Mouse (Mus musculus) bone marrow, adult 2 months (tissue): ENCODE measurements around the gene Cdk5rap2. TPM values are rescaled to one million over a fixed set of nuclear protein-coding genes. Genes with fewer than 3 reads are reported as not detected.

ENCODE experiments used
- H3K27ac ChIP-seq: fragments of 200-500 bp; 2 replicates; pipeline ENCODE4 v1.5.1; 2012; ENCODE audit warnings: low read depth, mild to moderate bottlenecking, control low read depth, inconsistent platforms, low read length; ENCODE audit not compliant: control insufficient read depth, poor library complexity, insufficient read depth
- H3K4me1 ChIP-seq: fragments of 200-500 bp; 2 replicates; pipeline ENCODE4 v1.6.1; 2011; ENCODE audit warnings: low read length; ENCODE audit not compliant: control insufficient read depth, insufficient read depth
- H3K4me3 ChIP-seq: fragments of 200-500 bp; replicated peaks from 2 replicates; pipeline ENCODE3; 2011; ENCODE audit warnings: mild to moderate bottlenecking, low read depth, low read length, control low read depth; ENCODE audit not compliant: control insufficient read depth
- CTCF ChIP-seq: fragments of 200-500 bp; IDR thresholded peaks from 2 replicates; pipeline ENCODE4 v1.5.1; 2011; ENCODE audit warnings: low read length, control low read depth; ENCODE audit not compliant: control insufficient read depth, insufficient read depth
- POLR2A ChIP-seq: fragments of 200-500 bp; IDR thresholded peaks from 2 replicates; pipeline ENCODE4 v1.6.1; 2011; ENCODE audit warnings: low read depth, mild to moderate bottlenecking, control low read depth, low read length, borderline replicate concordance; ENCODE audit not compliant: control insufficient read depth
- WGBS: fragments of 180-500 bp; shearing (Covaris S2); methylation state at CpG from one replicate; pipeline ENCODE4 v1.1.7; 2018; 5-methylcytosine and 5-hydroxymethylcytosine counted together
- polyA plus RNA-seq: library from polyadenylated mRNA; stranded (reverse); fragments of >200 nt; gene quantifications from 2 replicates; pipeline ENCODE4 v1.2.4, GENCODE M21; 2011; ENCODE audit warnings: low replicate concordance; ENCODE audit not compliant: missing spikeins, insufficient read depth, insufficient read length

Cdk5rap2 gene
- polyA plus RNA-seq, 1 experiment: 13.3 TPM

DNA sequence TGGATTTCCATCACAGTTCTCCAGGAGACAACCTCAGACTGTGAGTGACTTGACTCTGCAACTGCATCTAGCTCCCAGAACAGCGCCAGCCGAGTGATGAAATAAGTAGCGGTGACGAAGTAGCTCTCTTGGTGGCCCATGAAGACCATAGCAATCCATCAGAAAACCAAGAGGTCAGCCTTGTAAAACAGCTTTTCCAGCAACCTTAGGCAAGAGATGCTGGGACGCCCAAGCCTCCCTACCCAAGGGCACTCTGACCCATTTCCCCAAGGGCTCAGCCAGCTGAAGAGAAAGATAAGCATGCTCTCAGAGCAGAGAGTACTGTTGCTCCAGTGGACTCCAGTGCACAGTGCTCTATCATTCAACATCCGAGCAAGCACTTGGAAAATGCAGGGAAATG, 77.3 kb downstream of the Cdk5rap2 start:
- H3K4me3 ChIP-seq: no peak overlapping the region
- TF ChIP-seq CTCF: no peak
- no peak for TF ChIP-seq POLR2A
- H3K27ac ChIP-seq: no peak overlapping the region
- 89% methylated on average over 6 of the region's 6 CpGs for WGBS
- no peaks in the 10 kb centered on the region for H3K4me1 ChIP-seq

DNA sequence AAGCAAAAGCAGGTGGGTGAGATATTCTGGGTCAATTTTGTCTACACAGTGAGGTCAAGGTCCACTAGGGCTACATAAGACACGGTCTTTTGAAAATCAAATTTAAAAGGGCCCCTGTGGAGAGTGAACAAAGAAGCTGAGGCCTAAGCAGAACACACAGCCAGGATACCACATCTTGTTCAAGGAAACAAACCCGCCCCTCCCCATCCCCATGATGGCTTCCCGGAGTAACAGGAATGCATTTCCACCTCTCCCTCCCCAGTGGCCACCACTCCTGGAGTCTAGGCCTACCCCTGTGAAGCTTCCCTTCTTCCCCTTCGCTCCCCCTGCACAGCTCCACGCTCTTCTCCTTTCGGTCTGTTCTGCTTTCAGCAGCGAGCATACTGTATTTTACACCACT, 77.7 kb downstream of the Cdk5rap2 start:
- Histone ChIP-seq H3K4me1 (no peaks in the 10 kb centered on the region), H3K27ac (no peak overlapping the region), H3K4me3 (no peak overlapping the region)
- TF ChIP-seq CTCF (no peak), POLR2A (no peak)
- 89% methylated on average over 7 of the region's 7 CpGs for WGBS

DNA sequence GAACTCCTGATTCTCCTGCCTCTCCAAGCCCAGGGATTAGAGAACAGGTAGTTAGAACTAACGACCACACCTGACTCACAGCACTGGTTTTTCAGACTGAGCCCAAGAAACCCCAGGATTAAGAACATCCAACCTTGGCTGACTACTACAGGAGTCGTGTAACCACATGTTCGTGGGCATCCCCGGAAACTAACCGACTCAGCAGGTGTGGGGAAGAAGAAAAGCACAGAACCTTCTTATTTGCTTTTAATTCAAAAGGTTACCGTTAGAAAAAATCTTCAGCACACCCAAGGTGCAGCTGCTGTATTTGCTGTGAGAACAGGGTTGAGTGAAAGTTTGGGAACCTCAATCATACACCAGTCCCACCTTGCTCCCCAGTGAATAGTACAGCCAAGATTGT, 79.1 kb downstream of the Cdk5rap2 start:
- Histone ChIP-seq H3K4me3 (no peak overlapping the region), H3K27ac (no peak overlapping the region), H3K4me1 (no peaks in the 10 kb centered on the region)
- no peak for TF ChIP-seq CTCF
- TF ChIP-seq POLR2A: no peak
- 85% methylated on average over 6 of the region's 6 CpGs for WGBS

DNA sequence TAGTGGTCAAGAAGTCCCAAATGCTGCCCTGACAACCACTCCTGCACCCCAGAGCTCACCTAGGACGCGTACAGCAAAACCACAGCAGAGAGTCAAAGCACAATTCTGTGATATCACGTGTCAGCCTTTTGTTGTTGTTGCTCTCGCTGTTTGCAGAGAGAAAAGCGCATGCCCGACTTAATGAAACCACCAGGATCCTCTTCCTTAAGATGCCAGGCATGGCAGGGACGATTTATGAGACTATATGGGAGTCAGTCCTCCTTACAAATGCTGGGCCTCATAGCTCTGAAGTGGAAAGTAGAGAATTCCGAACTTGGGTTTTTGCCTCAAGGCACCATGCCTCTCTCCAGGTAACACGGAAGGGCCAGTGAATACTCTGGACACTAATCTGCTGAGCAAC, 82.2 kb downstream of the Cdk5rap2 start:
- no peak overlapping the region for H3K4me3 ChIP-seq
- no peak overlapping the region for H3K27ac ChIP-seq
- no peaks in the 10 kb centered on the region for H3K4me1 ChIP-seq
- 89% methylated on average over 9 of the region's 9 CpGs for WGBS
- TF ChIP-seq POLR2A: no peak

DNA sequence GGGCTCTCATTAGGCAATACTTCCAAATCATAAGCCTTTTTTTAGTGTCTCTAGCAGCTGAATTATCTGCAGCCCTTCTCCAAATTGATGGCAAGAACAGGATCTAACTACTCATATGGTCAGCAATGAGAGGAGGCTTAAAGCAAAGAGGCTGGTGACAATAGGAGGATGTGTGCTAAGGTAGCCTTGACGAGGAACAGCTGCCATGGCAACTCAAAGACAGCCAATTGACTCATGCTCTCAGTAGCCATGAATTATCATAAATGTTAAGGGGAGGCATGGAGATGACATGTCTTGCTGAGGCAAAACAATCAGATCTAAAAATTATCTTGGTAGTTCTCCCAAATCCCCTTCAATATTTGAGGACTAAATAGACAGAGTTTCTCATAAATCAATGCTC, 82.8 kb downstream of the Cdk5rap2 start:
- Histone ChIP-seq H3K27ac (no peak overlapping the region), H3K4me3 (no peak overlapping the region), H3K4me1 (no peaks in the 10 kb centered on the region)
- WGBS: 88% methylated on average over 1 of the region's 1 CpGs
- TF ChIP-seq POLR2A: no peak
- no peak for TF ChIP-seq CTCF

DNA sequence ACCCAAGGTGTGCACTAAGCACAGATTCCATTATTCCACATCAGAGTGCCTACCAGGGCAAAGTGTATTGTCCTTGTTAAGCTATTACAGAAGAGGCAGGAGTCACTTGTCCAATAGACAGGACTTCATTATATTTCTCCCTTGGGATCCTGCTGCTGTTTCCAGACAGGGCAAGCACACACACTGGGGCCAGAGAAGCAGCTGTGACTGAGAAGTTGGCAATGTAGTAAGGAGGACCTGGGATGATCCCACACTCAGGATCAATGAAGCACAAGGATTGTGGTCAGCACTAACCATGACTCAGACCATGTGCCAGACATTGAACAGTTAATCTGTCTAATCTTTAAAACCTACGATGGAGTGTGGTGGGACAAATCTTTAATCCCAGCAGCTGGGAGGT, 88.7 kb downstream of the Cdk5rap2 start:
- no peaks in the 10 kb centered on the region for H3K4me1 ChIP-seq
- no peak overlapping the region for H3K27ac ChIP-seq
- no peak overlapping the region for H3K4me3 ChIP-seq
- TF ChIP-seq POLR2A (no peak), CTCF (no peak)
- WGBS: 71% methylated on average over 1 of the region's 1 CpGs

DNA sequence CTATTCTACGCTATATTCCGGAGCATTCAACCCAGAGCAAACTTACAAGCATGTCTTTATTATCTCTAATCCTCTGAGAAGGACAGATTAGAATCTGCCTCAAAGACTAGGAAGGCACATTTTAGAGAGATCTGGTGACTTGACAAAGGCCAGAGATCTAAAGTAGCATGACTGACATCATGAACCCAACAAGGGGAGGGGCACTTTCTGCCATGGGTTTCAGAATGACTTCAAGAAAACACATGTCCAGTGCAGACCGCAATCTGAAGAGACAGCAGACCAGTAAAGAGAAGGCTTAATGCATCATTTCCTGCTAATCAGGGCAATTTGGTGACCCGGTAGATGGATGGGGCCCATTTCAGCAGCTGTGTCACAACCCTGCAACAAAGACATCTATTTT, 98.1 kb downstream of the Cdk5rap2 start:
- no peaks in the 10 kb centered on the region for H3K4me1 ChIP-seq
- no peak overlapping the region for H3K4me3 ChIP-seq
- WGBS: 92% methylated on average over 4 of the region's 4 CpGs
- TF ChIP-seq CTCF: no peak
- TF ChIP-seq POLR2A: no peak
- H3K27ac ChIP-seq: no peak overlapping the region

DNA sequence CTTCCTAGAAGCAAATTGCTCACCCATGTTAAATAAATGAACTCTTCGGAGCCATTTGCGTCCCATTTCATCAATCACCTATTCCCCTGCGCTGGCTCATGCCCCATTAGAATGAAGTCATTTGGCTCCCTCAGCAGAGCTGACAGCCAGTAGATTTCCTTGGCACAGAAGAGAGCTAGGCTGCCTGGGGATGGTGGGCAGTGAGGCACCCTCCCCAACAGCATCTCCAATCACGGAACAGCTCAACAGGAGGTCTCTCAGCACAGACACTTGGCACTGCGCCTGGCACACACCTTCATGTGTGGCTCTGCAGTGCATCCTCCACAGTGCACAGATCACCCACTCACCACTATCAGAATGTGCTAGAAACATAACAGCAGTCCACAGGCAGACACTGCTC, 98.7 kb downstream of the Cdk5rap2 start:
- WGBS: 91% methylated on average over 5 of the region's 5 CpGs
- TF ChIP-seq POLR2A: no peak
- TF ChIP-seq CTCF: no peak
- Histone ChIP-seq H3K4me3 (no peak overlapping the region), H3K4me1 (no peaks in the 10 kb centered on the region), H3K27ac (no peak overlapping the region)

DNA sequence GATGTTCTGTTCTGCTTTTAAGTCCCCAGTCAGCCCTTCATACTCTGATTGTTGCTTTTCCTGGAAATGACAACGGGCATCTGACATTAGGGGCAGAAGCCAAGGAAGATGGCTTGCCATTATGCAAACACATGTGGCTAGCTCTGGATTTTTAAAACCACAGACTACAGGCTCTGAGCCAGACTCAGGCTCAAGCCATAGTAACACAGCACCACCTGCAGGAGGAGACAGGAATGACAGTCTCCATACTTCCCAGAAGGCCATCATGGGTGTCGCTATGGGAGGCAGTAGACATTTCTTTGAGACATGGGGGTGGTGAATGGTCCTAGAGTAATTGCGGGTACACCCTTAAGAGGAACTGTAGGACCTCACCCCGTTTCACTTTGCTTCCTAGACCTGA, 103.0 kb downstream of the Cdk5rap2 start:
- WGBS: 42% methylated on average over 4 of the region's 4 CpGs
- Histone ChIP-seq H3K4me3 (no peak overlapping the region), H3K4me1 (no peaks in the 10 kb centered on the region), H3K27ac (no peak overlapping the region)
- no peak for TF ChIP-seq POLR2A
- TF ChIP-seq CTCF: peak; percentile 71

DNA sequence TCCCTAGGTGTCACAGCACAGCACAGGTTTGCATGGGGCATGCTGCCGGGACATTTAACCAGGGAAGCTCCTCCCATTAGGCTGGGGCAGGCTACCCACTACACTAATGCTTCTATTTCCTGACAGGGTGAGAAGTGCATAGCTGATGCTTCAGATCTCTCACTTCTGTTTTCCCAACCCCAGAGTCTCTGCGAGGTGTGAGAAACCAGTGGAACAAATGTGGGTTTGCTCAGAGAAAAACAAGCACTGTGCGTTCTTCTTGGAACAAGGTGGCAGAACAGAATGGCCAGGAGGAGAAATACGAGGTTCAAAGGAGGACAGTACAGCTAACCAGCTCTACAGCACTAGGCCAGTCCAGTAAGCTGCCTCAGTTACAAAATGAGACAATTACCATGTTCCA, 106.4 kb downstream of the Cdk5rap2 start:
- Histone ChIP-seq H3K4me1 (no peaks in the 10 kb centered on the region), H3K4me3 (no peak overlapping the region), H3K27ac (no peak overlapping the region)
- TF ChIP-seq CTCF: no peak
- TF ChIP-seq POLR2A: no peak
- 68% methylated on average over 4 of the region's 4 CpGs for WGBS

DNA sequence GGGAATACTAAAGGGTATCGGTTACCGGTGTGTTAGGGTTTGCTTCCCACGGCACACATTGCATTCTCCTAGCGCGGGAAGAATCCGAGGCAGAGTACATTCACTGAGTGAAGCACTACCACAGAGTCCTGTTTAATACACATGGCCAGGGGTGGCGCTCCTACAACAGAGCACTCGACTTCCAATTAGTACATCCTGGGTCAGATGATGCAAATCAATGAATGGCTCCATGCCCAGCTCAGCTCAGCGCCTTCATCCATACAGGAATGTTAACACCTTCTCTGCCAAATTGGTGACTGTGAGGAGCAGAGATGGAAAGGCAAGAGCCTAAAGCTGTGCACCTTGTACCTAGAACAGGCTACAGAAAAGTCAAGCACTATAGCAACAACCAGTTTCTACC, 109.1 kb downstream of the Cdk5rap2 start:
- H3K27ac ChIP-seq: no peak overlapping the region
- no peak for TF ChIP-seq POLR2A
- WGBS: 93% methylated on average over 9 of the region's 9 CpGs

More for the DNA sequence above, 109.1 kb downstream of the Cdk5rap2 start:
- no peaks in the 10 kb centered on the region for H3K4me1 ChIP-seq
- no peak overlapping the region for H3K4me3 ChIP-seq
